Mouse (Mus musculus) testis, adult 2 months (tissue): ENCODE measurements around the gene Endou.

Experiments
- CTCF ChIP-seq: fragments of 200-500 bp; IDR thresholded peaks from 2 replicates; pipeline ENCODE4 v1.5.1; 2012; ENCODE audit warnings: low read depth, mild to moderate bottlenecking, inconsistent platforms, low read length, moderate library complexity; ENCODE audit not compliant: control insufficient read depth, insufficient read depth, insufficient replicate concordance
- POLR2A ChIP-seq: fragments of 200-500 bp; IDR thresholded peaks from 2 replicates; pipeline ENCODE4 v1.6.1; 2012; ENCODE audit warnings: low read depth, mild to moderate bottlenecking, inconsistent platforms, low read length, moderate library complexity; ENCODE audit not compliant: control insufficient read depth

DNA sequence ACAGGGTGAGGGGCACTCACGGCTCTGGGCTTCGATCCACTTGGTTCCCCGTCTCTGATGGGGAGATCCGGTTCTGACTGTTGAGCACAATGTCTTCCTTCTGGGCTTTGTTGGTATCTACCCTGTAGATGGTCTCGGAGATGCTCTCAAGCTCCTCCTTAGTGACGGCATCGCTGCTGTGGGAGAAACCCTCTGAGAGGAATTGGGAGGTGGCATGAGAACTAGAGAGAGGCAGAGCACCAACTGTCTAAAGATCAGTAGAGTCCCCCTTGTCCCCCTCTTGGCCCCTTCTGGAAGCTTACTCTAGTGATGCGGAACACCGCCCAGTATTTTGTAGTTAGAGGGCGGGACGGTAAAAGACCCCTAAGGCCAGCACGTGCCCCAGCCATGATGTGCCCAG lies 11.6 kb downstream of the Endou start:
- TF ChIP-seq POLR2A (no peak), CTCF (no peak)
